Mouse (Mus musculus) midbrain, postnatal 0 days (tissue): ENCODE measurements at regions not wholly inside any gene's neighbourhood (a gene's known extent, or its start where the extent isn't known, plus 50 kb on each side); places are given as distances from the start of the nearest gene placed in this dataset.

ENCODE experiments used
- ATAC-seq: fragments of 200-750 bp; cut with Nextera tagmentation; 2 replicates; pipeline ENCODE4 v1.8.0; 2017; ENCODE audit warnings: moderate number of reproducible peaks, mild to moderate bottlenecking, moderate TSS enrichment, moderate library complexity; ENCODE audit not compliant: low FRiP score
- DNase-seq: peaks from one replicate; pipeline ENCODE4 v3.0.0-alpha.2; 2015; ENCODE audit warnings: low spot score
- H3K27ac ChIP-seq: fragments of 300-500 bp; sonication (generic); 2 replicates; pipeline ENCODE4 v1.5.1; 2014; ENCODE audit warnings: low read depth, mild to moderate bottlenecking, low read length, mixed read lengths
- H3K27me3 ChIP-seq: fragments of 300-500 bp; sonication (generic); 2 replicates; pipeline ENCODE4 v1.6.1; 2014; ENCODE audit warnings: low read length, control low read depth, mixed read lengths; ENCODE audit not compliant: insufficient read depth
- H3K36me3 ChIP-seq: fragments of 300-500 bp; sonication (generic); 2 replicates; pipeline ENCODE4 v1.6.1; 2014; ENCODE audit warnings: low read length, control low read depth, mixed read lengths; ENCODE audit not compliant: insufficient read depth
- H3K4me1 ChIP-seq: fragments of 300-500 bp; sonication (generic); 2 replicates; pipeline ENCODE4 v1.6.1; 2014; ENCODE audit warnings: mild to moderate bottlenecking, control low read depth, antibody characterized with exemption, low read length, mixed read lengths; ENCODE audit not compliant: insufficient read depth
- H3K4me2 ChIP-seq: fragments of 300-500 bp; sonication (generic); 2 replicates; pipeline ENCODE4 v1.6.1; 2014; ENCODE audit warnings: low read depth, mild to moderate bottlenecking, low read length, mixed read lengths; ENCODE audit not compliant: poor library complexity, severe bottlenecking
- H3K4me3 ChIP-seq: fragments of 300-500 bp; sonication (generic); 2 replicates; pipeline ENCODE4 v1.5.1; 2014; ENCODE audit warnings: low read depth, mild to moderate bottlenecking, low read length, moderate library complexity
- H3K9ac ChIP-seq: fragments of 300-500 bp; sonication (generic); replicated peaks from 2 replicates; pipeline ENCODE4 v1.6.1; 2014; ENCODE audit warnings: mild to moderate bottlenecking, low read length, moderate library complexity, mixed read lengths; ENCODE audit not compliant: poor library complexity, severe bottlenecking
- H3K9me3 ChIP-seq: fragments of 300-500 bp; sonication (generic); 2 replicates; pipeline ENCODE4 v1.6.1; 2016; ENCODE audit warnings: low read length, control low read depth
- CTCF ChIP-seq: IDR thresholded peaks from 2 replicates; pipeline ENCODE4 v1.5.1; 2016; ENCODE audit warnings: antibody characterized with exemption, mild to moderate bottlenecking
- WGBS: fragments of 180-500 bp; shearing (Covaris S2); extraction: QIAGEN DNeasy Blood & Tissue Kit; methylation state at CpG from one replicate; pipeline ENCODE4 v1.1.7; 2014; 5-methylcytosine and 5-hydroxymethylcytosine counted together

DNA sequence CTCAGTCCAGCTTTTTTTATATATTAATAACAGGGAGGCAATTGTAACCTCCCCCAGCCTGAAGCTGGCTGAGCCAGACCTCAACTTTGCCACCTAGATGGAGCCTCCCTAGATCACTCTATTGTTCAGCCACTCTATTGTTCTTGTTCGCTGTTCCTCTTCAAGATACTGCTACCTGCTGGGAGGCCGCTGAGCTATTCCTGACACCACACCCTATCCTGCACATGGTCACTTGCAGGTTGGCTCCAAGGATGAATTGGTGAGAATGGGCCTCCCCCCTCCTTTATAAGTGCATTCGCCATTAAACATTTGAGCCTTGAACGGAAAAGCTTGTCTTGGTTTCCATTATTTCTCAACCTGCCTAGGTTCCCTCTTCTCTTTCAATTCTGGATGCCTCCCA, 102.3 kb upstream of the Ngly1 start:
- DNase-seq (no peak), ATAC-seq (no peak)
- no peaks in the 10 kb centered on the region for H3K27me3 ChIP-seq
- H3K4me1 ChIP-seq, result no peaks in the 10 kb centered on the region
- TF ChIP-seq CTCF, result no peak
- no peaks in the 10 kb centered on the region for H3K36me3 ChIP-seq
- no peaks in the 10 kb centered on the region for H3K9me3 ChIP-seq
- H3K27ac ChIP-seq, result no peak overlapping the region
- no peak overlapping the region for H3K9ac ChIP-seq
- no peak overlapping the region for H3K4me3 ChIP-seq
- 40% methylated on average over 4 of the region's 4 CpGs for WGBS
- H3K4me2 ChIP-seq, result no peak overlapping the region

DNA sequence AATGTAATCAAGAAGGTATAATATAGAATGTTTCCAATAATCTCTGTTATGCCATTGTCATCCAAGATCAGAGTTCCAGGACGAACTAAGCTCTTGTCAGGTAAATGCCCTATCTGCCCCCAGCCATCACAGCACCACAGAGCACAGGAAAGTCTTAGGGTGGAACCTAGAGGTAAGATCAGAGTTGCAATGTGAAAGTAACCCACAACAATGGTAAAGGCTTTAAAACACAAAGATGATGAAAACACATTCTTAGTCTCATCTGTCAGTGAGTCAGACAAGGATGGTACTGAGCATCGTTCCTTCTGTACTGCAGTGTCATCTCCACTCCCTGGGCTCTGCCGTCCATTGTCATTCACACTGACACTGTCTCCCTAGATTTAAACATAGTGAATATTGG, 97.3 kb upstream of the Ngly1 start:
- no peaks in the 10 kb centered on the region for H3K4me1 ChIP-seq
- no peaks in the 10 kb centered on the region for H3K27me3 ChIP-seq
- H3K27ac ChIP-seq, result no peak overlapping the region
- H3K4me3 ChIP-seq, result no peak overlapping the region
- WGBS, result 84% methylated on average over 3 of the region's 3 CpGs
- no peaks in the 10 kb centered on the region for H3K9me3 ChIP-seq
- H3K4me2 ChIP-seq, result no peak overlapping the region
- no peak overlapping the region for H3K9ac ChIP-seq
- TF ChIP-seq CTCF, result no peak
- DNase-seq, result no peak
- no peaks in the 10 kb centered on the region for H3K36me3 ChIP-seq
- no peak for ATAC-seq

DNA sequence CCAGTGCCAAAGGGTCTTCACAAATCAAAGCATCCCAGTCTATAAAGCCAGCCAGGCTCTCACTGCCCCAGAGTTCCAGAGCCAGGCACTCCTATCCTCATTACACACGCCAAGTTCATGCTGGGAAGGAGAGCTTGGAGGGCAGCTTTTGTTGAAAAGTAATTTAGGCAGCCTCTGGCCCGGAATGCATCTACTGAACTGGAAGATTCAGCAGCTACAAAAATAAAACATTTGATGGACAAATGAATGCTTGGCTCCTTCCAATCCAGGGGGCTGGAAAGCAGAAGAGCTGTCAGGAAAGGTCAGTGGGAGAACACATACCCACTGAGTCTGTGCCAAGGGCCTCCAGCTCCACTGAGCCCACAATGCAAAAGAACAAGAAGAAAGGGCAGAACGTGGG, 96.4 kb upstream of the Ngly1 start:
- peak; percentile 70 for DNase-seq

DNA sequence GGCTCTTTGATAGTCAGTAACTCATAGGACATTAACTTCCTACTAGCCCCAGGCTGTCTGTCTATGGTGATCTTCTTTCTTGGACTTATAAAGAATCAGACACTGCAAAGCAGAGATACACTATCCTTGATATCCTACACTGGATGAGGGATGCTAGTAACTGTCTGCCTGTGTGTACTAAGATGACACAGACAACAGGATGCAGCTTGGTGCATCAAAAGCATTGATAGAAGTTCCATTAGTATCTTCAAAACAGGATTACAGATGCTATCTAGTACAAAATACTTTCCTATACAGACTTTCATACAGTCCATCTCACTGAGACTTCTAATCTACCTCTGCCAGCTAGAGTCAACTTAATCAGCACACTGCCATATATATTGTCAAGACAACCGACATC, 94.0 kb upstream of the Ngly1 start:
- no peaks in the 10 kb centered on the region for H3K4me1 ChIP-seq
- H3K27me3 ChIP-seq, result no peaks in the 10 kb centered on the region
- no peak overlapping the region for H3K4me3 ChIP-seq
- 74% methylated on average over 1 of the region's 1 CpGs for WGBS
- H3K36me3 ChIP-seq, result no peaks in the 10 kb centered on the region
- H3K4me2 ChIP-seq, result no peak overlapping the region
- no peak overlapping the region for H3K27ac ChIP-seq
- ATAC-seq, result no peak
- H3K9ac ChIP-seq, result no peak overlapping the region
- no peaks in the 10 kb centered on the region for H3K9me3 ChIP-seq
- DNase-seq, result no peak
- TF ChIP-seq CTCF, result no peak

More for the DNA sequence above, 96.4 kb upstream of the Ngly1 start:
- Histone ChIP-seq H3K27me3 (no peaks in the 10 kb centered on the region), H3K36me3 (no peaks in the 10 kb centered on the region), H3K4me2 (no peak overlapping the region), H3K9me3 (no peaks in the 10 kb centered on the region), H3K9ac (no peak overlapping the region), H3K4me1 (no peaks in the 10 kb centered on the region), H3K27ac (no peak overlapping the region), H3K4me3 (no peak overlapping the region)
- peak; percentile 34; the same call in 1 of the 2 replicates for ATAC-seq
- 31% methylated on average over 3 of the region's 3 CpGs for WGBS
- no peak for TF ChIP-seq CTCF

DNA sequence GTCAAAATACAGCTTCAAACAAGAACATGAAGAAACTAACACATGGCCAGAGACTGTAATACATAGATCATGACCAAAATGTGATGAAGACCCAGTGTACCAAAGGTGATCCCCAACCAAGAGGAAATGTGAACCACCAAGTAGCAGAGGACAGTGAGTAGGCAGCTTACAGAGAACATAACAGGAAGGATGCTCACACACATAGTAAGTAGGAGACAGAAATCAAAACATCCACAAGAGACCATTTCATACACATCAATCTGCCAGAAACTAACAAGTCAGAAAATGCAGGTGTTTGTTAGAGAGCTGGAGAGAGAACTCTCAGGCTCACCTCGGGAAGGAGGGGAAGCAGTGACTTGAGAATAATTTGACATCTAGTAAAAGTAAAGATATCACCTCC, 78.9 kb upstream of the Ngly1 start:
- TF ChIP-seq CTCF, result no peak
- DNase-seq (no peak), ATAC-seq (no peak)
- Histone ChIP-seq H3K9ac (no peak overlapping the region), H3K4me3 (no peak overlapping the region), H3K4me1 (no peaks in the 10 kb centered on the region), H3K4me2 (no peak overlapping the region), H3K36me3 (no peaks in the 10 kb centered on the region), H3K27me3 (no peaks in the 10 kb centered on the region), H3K9me3 (no peaks in the 10 kb centered on the region), H3K27ac (no peak overlapping the region)
- 79% methylated on average over 1 of the region's 1 CpGs for WGBS

DNA sequence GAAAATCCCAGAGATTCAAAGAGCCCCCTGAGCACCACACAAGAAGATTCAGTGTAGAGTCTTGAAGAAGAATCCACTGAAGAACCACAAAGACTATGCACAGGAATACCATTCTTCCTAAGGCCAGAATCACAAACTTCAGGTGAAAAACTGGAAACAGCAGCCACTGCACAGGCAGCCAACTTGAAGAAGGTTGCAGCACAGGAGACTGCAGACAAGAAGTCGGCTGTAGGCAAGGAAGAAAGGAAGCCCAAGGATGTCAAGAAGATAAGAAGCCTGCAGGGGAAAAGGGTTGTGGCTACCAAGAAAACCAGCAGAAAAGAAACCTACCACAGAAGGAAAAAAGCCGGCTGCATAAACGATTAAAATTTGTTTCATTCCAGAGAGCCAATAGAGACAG, 76.8 kb upstream of the Ngly1 start:
- WGBS, result 87% methylated on average over 3 of the region's 3 CpGs
- Histone ChIP-seq H3K4me3 (no peak overlapping the region), H3K36me3 (no peaks in the 10 kb centered on the region)

More for the DNA sequence above, 76.8 kb upstream of the Ngly1 start:
- no peak overlapping the region for H3K27ac ChIP-seq
- TF ChIP-seq CTCF, result no peak
- no peak overlapping the region for H3K4me2 ChIP-seq
- H3K4me1 ChIP-seq, result no peaks in the 10 kb centered on the region
- no peak for ATAC-seq
- no peak for DNase-seq
- no peaks in the 10 kb centered on the region for H3K27me3 ChIP-seq
- no peak overlapping the region for H3K9ac ChIP-seq
- H3K9me3 ChIP-seq, result no peaks in the 10 kb centered on the region
